Comparison of ENCODE assay signal across 19 mouse cellular contexts in genomic region chr2:45859445-45859844, GRCm38 (mm10).
A peak's percentile ranks its signal among the peaks of the same experiment; 100 is the strongest.
DNase-seq lines count a peak whose midpoint lies in the region; ATAC-seq and TF ChIP-seq lines count a peak whose summit lies in the region.
"Had no signal": no experiment of that assay in that cellular context is flagged by ENCODE, and none has a peak within 500 bp of the region (broad histone marks: within the 10 kb centered on the region; RNA-seq: fewer than 3 reads in every experiment).

No protein-coding gene starts in this region.

- H3K27ac ChIP-seq in embryonic facial prominence, embryonic 14.5 days (replicated peaks; ENCODE audit: low read depth, low read length): no peak overlapping the region
- no peak overlapping the region for H3K27ac ChIP-seq in embryonic facial prominence, embryonic 10.5 days (replicated peaks)
- H3K27ac ChIP-seq in liver, postnatal 0 days (ENCODE audit: low read depth): no peak overlapping the region
- H3K27ac ChIP-seq: embryonic facial prominence, embryonic 13.5 days; heart, adult 2 months; heart, embryonic 13.5 days; hindbrain, embryonic 12.5 days; kidney, postnatal 0 days; limb, embryonic 10.5 days; stomach, postnatal 0 days had no signal

- TF ChIP-seq EP300 in liver, postnatal 0 days (IDR thresholded peaks at IDR 0.05; ENCODE audit: low read depth): no peak

- peak; percentile 63 for DNase-seq in embryonic facial prominence, embryonic 14.5 days (ENCODE audit: low spot score)
- DNase-seq in embryonic facial prominence, embryonic 10.5 days (ENCODE audit: low spot score): no peak
- peak; percentile 88 for DNase-seq in 416B (ENCODE audit: low read depth)
- peak; percentile 14 for DNase-seq in c-Kit-positive CD71-negative TER-119-negative erythroid progenitor cells, embryonic 14.5 days (ENCODE audit: low read depth)
- DNase-seq in urinary bladder, postnatal 36 days (ENCODE audit: low spot score in 2 of 2): no peak
- no peak for DNase-seq in liver, postnatal 0 days
- DNase-seq in cerebellum, adult 11 months: no peak
- DNase-seq: gastrocnemius, postnatal 25 days; heart, adult 2 months; heart, postnatal 14 days had no signal

- H3K9ac ChIP-seq in embryonic facial prominence, embryonic 14.5 days (ENCODE audit: low read depth, low read length): no peak overlapping the region
- H3K9ac ChIP-seq in liver, postnatal 0 days (replicated peaks): no peak overlapping the region
- H3K9ac ChIP-seq: embryonic facial prominence, embryonic 13.5 days; heart, embryonic 13.5 days; hindbrain, embryonic 12.5 days had no signal

- no peaks in the 10 kb centered on the region for H3K27me3 ChIP-seq in embryonic facial prominence, embryonic 14.5 days (replicated peaks; ENCODE audit: control insufficient read depth, insufficient read depth, low read length)
- H3K27me3 ChIP-seq in embryonic facial prominence, embryonic 10.5 days (replicated peaks; ENCODE audit: low read depth, poor library complexity, severe bottlenecking): no peaks in the 10 kb centered on the region
- H3K27me3 ChIP-seq in megakaryocyte, embryonic 14.5 days (replicated peaks): no peaks in the 10 kb centered on the region
- H3K27me3 ChIP-seq in liver, postnatal 0 days (ENCODE audit: insufficient read depth, low read length): no peaks in the 10 kb centered on the region
- H3K27me3 ChIP-seq: embryonic facial prominence, embryonic 13.5 days; heart, embryonic 13.5 days; hindbrain, embryonic 12.5 days had no signal

- no peak overlapping the region for H3K4me2 ChIP-seq in embryonic facial prominence, embryonic 14.5 days (ENCODE audit: low read depth, low read length)
- no peak overlapping the region for H3K4me2 ChIP-seq in liver, postnatal 0 days (ENCODE audit: low read depth, low read length)
- H3K4me2 ChIP-seq: embryonic facial prominence, embryonic 13.5 days; heart, embryonic 13.5 days; hindbrain, embryonic 12.5 days; midbrain, embryonic 11.5 days had no signal

- WGBS in embryonic facial prominence, embryonic 14.5 days: 57% methylated on average over 6 of the region's 6 CpGs
- 90% methylated on average over 6 of the region's 6 CpGs for WGBS in embryonic facial prominence, embryonic 10.5 days
- 34% methylated on average over 6 of the region's 6 CpGs for WGBS in liver, postnatal 0 days (ENCODE audit: insufficient replicate concordance)

- no peak; the same call in 1 of the 2 replicates for ATAC-seq in embryonic facial prominence, embryonic 14.5 days (ENCODE audit: low read depth)
- no peak for ATAC-seq in liver, postnatal 0 days
- ATAC-seq: forebrain, embryonic 16.5 days had no signal

- H3K9me3 ChIP-seq in embryonic facial prominence, embryonic 14.5 days (ENCODE audit: control insufficient read depth, low read length): no peaks in the 10 kb centered on the region
- H3K9me3 ChIP-seq in embryonic facial prominence, embryonic 10.5 days: no peaks in the 10 kb centered on the region
- H3K9me3 ChIP-seq in megakaryocyte, embryonic 14.5 days: no peaks in the 10 kb centered on the region
- no peaks in the 10 kb centered on the region for H3K9me3 ChIP-seq in liver, postnatal 0 days (ENCODE audit: low read length)
- H3K9me3 ChIP-seq: embryonic facial prominence, embryonic 13.5 days; heart, embryonic 13.5 days; hindbrain, embryonic 12.5 days; limb, embryonic 10.5 days had no signal

- H3K36me3 ChIP-seq in embryonic facial prominence, embryonic 14.5 days (ENCODE audit: control insufficient read depth, insufficient read depth, low read length): no peaks in the 10 kb centered on the region
- H3K36me3 ChIP-seq in embryonic facial prominence, embryonic 10.5 days (replicated peaks): no peaks in the 10 kb centered on the region
- H3K36me3 ChIP-seq in megakaryocyte, embryonic 14.5 days (replicated peaks; ENCODE audit: low read length): no peaks in the 10 kb centered on the region
- no peaks in the 10 kb centered on the region for H3K36me3 ChIP-seq in liver, postnatal 0 days (replicated peaks; ENCODE audit: insufficient read depth, low read length)
- H3K36me3 ChIP-seq: embryonic facial prominence, embryonic 13.5 days; heart, embryonic 13.5 days; hindbrain, embryonic 12.5 days; limb, embryonic 10.5 days had no signal

- TF ChIP-seq CTCF in liver, postnatal 0 days (IDR thresholded peaks at IDR 0.05; ENCODE audit: low read depth): no peak

- H3K4me1 ChIP-seq in embryonic facial prominence, embryonic 14.5 days (ENCODE audit: control insufficient read depth, insufficient read depth, low read length): no peaks in the 10 kb centered on the region
- H3K4me1 ChIP-seq in embryonic facial prominence, embryonic 10.5 days: no peaks in the 10 kb centered on the region
- H3K4me1 ChIP-seq in megakaryocyte, embryonic 14.5 days: peaks cover 19% of the 10 kb centered on the region
- H3K4me1 ChIP-seq in liver, postnatal 0 days (ENCODE audit: insufficient read depth): no peaks in the 10 kb centered on the region
- H3K4me1 ChIP-seq: embryonic facial prominence, embryonic 13.5 days; heart, embryonic 13.5 days; hindbrain, embryonic 12.5 days; limb, embryonic 10.5 days had no signal

- no peak overlapping the region for H3K4me3 ChIP-seq in embryonic facial prominence, embryonic 14.5 days (ENCODE audit: low read depth, low read length)
- H3K4me3 ChIP-seq in embryonic facial prominence, embryonic 10.5 days: no peak overlapping the region
- H3K4me3 ChIP-seq in megakaryocyte, embryonic 14.5 days (replicated peaks): peak overlapping the region; percentile 30
- no peak overlapping the region for H3K4me3 ChIP-seq in liver, postnatal 0 days (ENCODE audit: low read depth, low read length)
- H3K4me3 ChIP-seq: embryonic facial prominence, embryonic 13.5 days; heart, adult 2 months; heart, embryonic 13.5 days; hindbrain, embryonic 12.5 days; limb, embryonic 10.5 days had no signal

Comparison
In these comparisons a context has a peak if more than half of its experiments do, and no peak if none do; other contexts are left out.
1. DNase-seq: peak in embryonic facial prominence, embryonic 14.5 days (single experiment), 416B (single experiment) and c-Kit-positive CD71-negative TER-119-negative erythroid progenitor cells, embryonic 14.5 days (single experiment); none in embryonic facial prominence, embryonic 10.5 days (single experiment), urinary bladder, postnatal 36 days (0 of 2), liver, postnatal 0 days (single experiment) and cerebellum, adult 11 months (single experiment).